Mouse (Mus musculus): ENCODE results near the gene Gabrg1.

The Gabrg1 gene

GRCm38 (mm10) chr5:70842192-70843095 is at the start of gene Gabrg1:
Gene Gabrg1 (minus strand): TSS chr5:70842617.
- DNase-seq (ENCODE audit: low read depth): no peak

- DNase-seq (ENCODE audit: low read depth): no peak
Observed at GRCm38 (mm10) chr5:70884026-70884425, 41.6 kb upstream of the Gabrg1 start.

GRCm38 (mm10) chr5:70870081-70870480 is 27.7 kb upstream of the Gabrg1 start:
- no peak for DNase-seq (ENCODE audit: low read depth)

GRCm38 (mm10) chr5:70843096-70843734 is 798 bp upstream of the Gabrg1 start:
- no peak for DNase-seq (ENCODE audit: low read depth)

GRCm38 (mm10) chr5:70818681-70819080 is 23.7 kb downstream of the Gabrg1 start:
- no peak for DNase-seq (ENCODE audit: low read depth)

- DNase-seq (ENCODE audit: low read depth): no peak
Observed at GRCm38 (mm10) chr5:70736156-70736555, 106.3 kb downstream of the Gabrg1 start.

- DNase-seq (ENCODE audit: low read depth): no peak
Observed at GRCm38 (mm10) chr5:70704361-70704760, 138.1 kb downstream of the Gabrg1 start.
